16 mouse cellular contexts compared by ENCODE assay signal in genomic region chr2:68040752-68041151, GRCm38 (mm10).
"Had no signal": no experiment of that assay in that cellular context is flagged by ENCODE, and none has a peak within 500 bp of the region (broad histone marks: within the 10 kb centered on the region; RNA-seq: fewer than 3 reads in every experiment).

No protein-coding gene starts in this region.

- DNase-seq: kidney, adult 2 months; kidney, postnatal 25 days; liver, embryonic 13.5 days; lung, adult 2 months; lung, postnatal 14 days; lung, postnatal 4 days; retina, postnatal 1 day; spleen, adult 18-20 months; thymus, postnatal 36 days had no signal

- H3K9me3 ChIP-seq: liver, embryonic 13.5 days; midbrain, embryonic 13.5 days; neural tube, embryonic 13.5 days; stomach, embryonic 15.5 days had no signal

- H3K27ac ChIP-seq: kidney, postnatal 0 days; liver, embryonic 13.5 days; midbrain, embryonic 13.5 days; neural tube, embryonic 13.5 days; stomach, embryonic 15.5 days had no signal

- H3K36me3 ChIP-seq: liver, embryonic 13.5 days; midbrain, embryonic 13.5 days; neural tube, embryonic 13.5 days; stomach, embryonic 15.5 days had no signal

- H3K27me3 ChIP-seq: liver, embryonic 13.5 days; midbrain, embryonic 13.5 days; neural tube, embryonic 13.5 days; stomach, embryonic 15.5 days had no signal

- H3K9ac ChIP-seq: liver, embryonic 13.5 days; midbrain, embryonic 13.5 days; neural tube, embryonic 13.5 days; stomach, embryonic 15.5 days had no signal

- H3K4me3 ChIP-seq: liver, embryonic 13.5 days; midbrain, embryonic 13.5 days; myocyte; neural tube, embryonic 13.5 days; stomach, embryonic 15.5 days had no signal

- H3K4me2 ChIP-seq: liver, embryonic 13.5 days; midbrain, embryonic 13.5 days; neural tube, embryonic 13.5 days; stomach, embryonic 15.5 days had no signal

- H3K4me1 ChIP-seq: liver, embryonic 13.5 days; midbrain, embryonic 13.5 days; neural tube, embryonic 13.5 days; stomach, embryonic 15.5 days had no signal

- ATAC-seq: intestine, postnatal 0 days; midbrain, embryonic 13.5 days; midbrain, embryonic 16.5 days had no signal
